Mouse (Mus musculus) CH12.LX (cell line): ENCODE results near the gene Tpst1.

Source experiments
- BHLHE40 ChIP-seq: IDR thresholded peaks from 2 replicates; pipeline ENCODE4 v1.6.1; 2011; ENCODE audit warnings: mild to moderate bottlenecking, low read depth, low read length, improper control_type of control experiment
- CTCF ChIP-seq, 2 experiments: IDR thresholded peaks in 1 of 2; conservative IDR thresholded peaks in 1 of 2; 2 replicates each; pipeline ENCODE4 v1.5.1; 2011 to 2012; ENCODE audit warnings: low read depth in 2 of 2, low read length in 2 of 2, improper control_type of control experiment in 1 of 2, inconsistent platforms in 1 of 2, mild to moderate bottlenecking in 1 of 2, moderate library complexity in 1 of 2
- EP300 ChIP-seq: IDR thresholded peaks from 2 replicates; pipeline ENCODE4 v1.6.1; 2011; ENCODE audit warnings: low read length, improper control_type of control experiment
- GABPA ChIP-seq: IDR thresholded peaks from 2 replicates; pipeline ENCODE4 v1.6.1; 2012; ENCODE audit warnings: low read depth, low read length, improper control_type of control experiment, inconsistent platforms; ENCODE audit not compliant: insufficient replicate concordance
- JUND ChIP-seq: conservative IDR thresholded peaks from 2 replicates; pipeline ENCODE4 v1.6.1; 2011; ENCODE audit warnings: low read depth, low read length, improper control_type of control experiment
- MAX ChIP-seq: IDR thresholded peaks from 2 replicates; pipeline ENCODE4 v1.6.1; 2011; ENCODE audit warnings: low read length, improper control_type of control experiment
- POLR2A ChIP-seq: IDR thresholded peaks from 2 replicates; pipeline ENCODE4 v1.6.1; 2011; ENCODE audit warnings: low read depth, mild to moderate bottlenecking, improper control_type of control experiment, low read length
- RCOR1 ChIP-seq: conservative IDR thresholded peaks from 2 replicates; pipeline ENCODE4 v1.6.1; 2012; ENCODE audit warnings: low read depth, mild to moderate bottlenecking, inconsistent platforms, low read length, improper control_type of control experiment
- SMC3 ChIP-seq: IDR thresholded peaks from 2 replicates; pipeline ENCODE4 v1.6.1; 2011; ENCODE audit warnings: low read depth, low read length, improper control_type of control experiment
- TCF12 ChIP-seq: IDR thresholded peaks from 2 replicates; pipeline ENCODE4 v1.6.1; 2014; ENCODE audit warnings: low read depth, mild to moderate bottlenecking, inconsistent platforms, low read length, improper control_type of control experiment
- ZKSCAN1 ChIP-seq: IDR thresholded peaks from 2 replicates; pipeline ENCODE4 v1.6.1; 2012; ENCODE audit warnings: low read depth, inconsistent platforms, low read length, improper control_type of control experiment, borderline replicate concordance
- ZNF384 ChIP-seq: IDR thresholded peaks from 2 replicates; pipeline ENCODE4 v1.6.1; 2012; ENCODE audit warnings: low read depth, low read length, improper control_type of control experiment, inconsistent platforms

GRCm38 (mm10) chr5:130081181-130081881 is 8.2 kb downstream of the Tpst1 start:
- TF ChIP-seq MAX (peak; percentile 86), TCF12 (peak; percentile 12; the same call in 1 of the 2 replicates), ZKSCAN1 (no peak), GABPA (no peak), RCOR1 (no peak), CTCF (conservative IDR thresholded peaks at IDR 0.05 in 1 of 2, IDR thresholded peaks at IDR 0.05 in 1 of 2; ENCODE audit: low read depth in 2 of 2, low read length in 2 of 2) (peak; percentile 28 to 48; a peak in 2 of 4 replicates), SMC3 (no peak; the same call in 1 of the 2 replicates), POLR2A (no peak), JUND (peak; percentile 46; the same call in 1 of the 2 replicates), BHLHE40 (peak; percentile 64; the same call in 1 of the 2 replicates), EP300 (peak; percentile 84), ZNF384 (no peak)
